Mouse (Mus musculus): ENCODE results near the gene Psme3.

DNA sequence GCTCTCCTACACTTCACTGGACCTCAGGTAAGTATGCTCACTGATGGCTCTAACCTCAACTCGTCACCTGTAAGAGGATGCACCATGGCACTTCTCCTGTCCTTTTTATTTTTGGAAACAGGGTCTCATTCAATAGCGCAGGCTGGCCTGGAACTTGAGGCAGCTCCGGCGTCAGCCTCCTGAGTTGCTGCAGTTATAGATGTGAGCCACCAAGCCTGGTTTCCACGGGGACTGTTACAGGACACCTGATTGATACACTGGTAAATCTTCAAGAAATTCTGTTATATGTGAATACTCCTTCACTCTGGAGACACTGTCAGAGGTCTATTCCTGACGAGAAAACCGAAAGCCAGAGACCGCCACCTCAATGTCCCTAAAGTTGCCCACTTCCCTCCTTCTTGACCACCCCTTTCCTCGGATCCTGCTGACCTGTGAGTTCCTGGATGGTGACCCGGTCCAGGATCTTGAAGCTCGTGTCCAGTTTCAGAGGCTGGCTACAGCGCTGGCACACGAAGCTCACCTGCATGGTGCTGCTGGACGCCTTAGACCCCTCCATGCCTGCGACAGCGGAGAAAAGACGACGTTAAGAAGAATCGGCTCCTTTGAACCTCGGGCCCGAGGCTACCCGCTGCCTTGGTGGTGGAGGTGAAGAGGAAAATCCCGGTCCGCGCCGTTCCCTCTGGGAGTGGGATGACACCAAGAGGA, 14.6 kb upstream of the Psme3 start:
- TF ChIP-seq CTCF (IDR thresholded peaks at IDR 0.05; ENCODE audit: low read depth, low read length) = no peak
- TF ChIP-seq POLR2A (IDR thresholded peaks at IDR 0.05; ENCODE audit: borderline replicate concordance, low read depth, low read length) = no peak
